Mouse (Mus musculus) lung, embryonic 14.5 days (tissue): ENCODE measurements at regions not wholly inside any gene's neighbourhood (a gene's known extent, or its start where the extent isn't known, plus 50 kb on each side); places are given as distances from the start of the nearest gene placed in this dataset.

ENCODE experiments used
- ATAC-seq: fragments of 200-750 bp; cut with Nextera tagmentation; 2 replicates; pipeline ENCODE4 v1.8.0; 2017; ENCODE audit warnings: mild to moderate bottlenecking, moderate TSS enrichment, moderate library complexity; ENCODE audit not compliant: insufficient read depth
- DNase-seq: peaks from one replicate; pipeline ENCODE4 v3.0.0-alpha.2; 2015
- H3K27ac ChIP-seq: fragments of 300-500 bp; sonication (generic); 2 replicates; pipeline ENCODE4 v1.5.1; 2014; ENCODE audit warnings: low read depth, mild to moderate bottlenecking, moderate library complexity
- H3K27me3 ChIP-seq: fragments of 300-500 bp; sonication (generic); 2 replicates; pipeline ENCODE4 v1.6.1; 2014; ENCODE audit warnings: low read length, control low read depth; ENCODE audit not compliant: insufficient read depth
- H3K36me3 ChIP-seq: fragments of 300-500 bp; sonication (generic); 2 replicates; pipeline ENCODE4 v1.6.1; 2014; ENCODE audit warnings: control low read depth; ENCODE audit not compliant: insufficient read depth
- H3K4me1 ChIP-seq: fragments of 300-500 bp; sonication (generic); 2 replicates; pipeline ENCODE4 v1.6.1; 2014; ENCODE audit warnings: antibody characterized with exemption, control low read depth; ENCODE audit not compliant: insufficient read depth
- H3K4me2 ChIP-seq: fragments of 300-500 bp; sonication (generic); 2 replicates; pipeline ENCODE4 v1.6.1; 2014; ENCODE audit warnings: mild to moderate bottlenecking
- H3K4me3 ChIP-seq: fragments of 300-500 bp; sonication (generic); 2 replicates; pipeline ENCODE4 v1.5.1; 2014; ENCODE audit warnings: low read depth, low read length
- H3K9ac ChIP-seq: fragments of 300-500 bp; sonication (generic); 2 replicates; pipeline ENCODE4 v1.6.1; 2014
- H3K9me3 ChIP-seq: fragments of 300-500 bp; sonication (generic); 2 replicates; pipeline ENCODE4 v1.6.1; 2016; ENCODE audit warnings: low read depth, low read length, control low read depth
- CTCF ChIP-seq: IDR thresholded peaks from 2 replicates; pipeline ENCODE4 v1.5.1; 2016; ENCODE audit warnings: antibody characterized with exemption, low read depth
- WGBS: fragments of 180-500 bp; shearing (Covaris S2); extraction: QIAGEN DNeasy Blood & Tissue Kit; methylation state at CpG from one replicate; pipeline ENCODE4 v1.1.7; 2014; 5-methylcytosine and 5-hydroxymethylcytosine counted together

- Histone ChIP-seq H3K4me3 (no peak overlapping the region), H3K4me1 (no peaks in the 10 kb centered on the region), H3K27ac (no peak overlapping the region), H3K9me3 (no peaks in the 10 kb centered on the region), H3K27me3 (no peaks in the 10 kb centered on the region), H3K36me3 (no peaks in the 10 kb centered on the region), H3K4me2 (no peak overlapping the region), H3K9ac (no peak overlapping the region)
- no peak for TF ChIP-seq CTCF
- ATAC-seq: no peak
- DNase-seq: peak; percentile 76
- WGBS: 26% methylated on average over 5 of the region's 5 CpGs
Measured at GRCm38 (mm10) chr3:40428021-40428420, 103.1 kb upstream of the Intu start.

GRCm38 (mm10) chr3:40438251-40438650, 92.8 kb upstream of the Intu start:
- H3K4me2 ChIP-seq: no peak overlapping the region
- ATAC-seq (no peak), DNase-seq (no peak)
- no peaks in the 10 kb centered on the region for H3K36me3 ChIP-seq
- no peak overlapping the region for H3K27ac ChIP-seq
- no peak for TF ChIP-seq CTCF
- H3K4me1 ChIP-seq: no peaks in the 10 kb centered on the region
- 76% methylated on average over 4 of the region's 4 CpGs for whole genome bisulfite sequencing
- H3K9me3 ChIP-seq: no peaks in the 10 kb centered on the region
- no peaks in the 10 kb centered on the region for H3K27me3 ChIP-seq
- H3K9ac ChIP-seq: no peak overlapping the region
- H3K4me3 ChIP-seq: no peak overlapping the region

GRCm38 (mm10) chr3:40441092-40442036, 89.7 kb upstream of the Intu start:
- H3K4me1 ChIP-seq: no peaks in the 10 kb centered on the region; the same call in 1 of the 2 replicates
- DNase-seq: peak; percentile 13
- no peak overlapping the region for H3K4me3 ChIP-seq
- H3K36me3 ChIP-seq: no peaks in the 10 kb centered on the region
- no peak for ATAC-seq
- H3K9ac ChIP-seq: no peak overlapping the region
- H3K27ac ChIP-seq: 0 out of 2 replicates have a peak overlapping the region, but pooled peaks have one; percentile 20
- H3K27me3 ChIP-seq: no peaks in the 10 kb centered on the region
- WGBS: 57% methylated on average over 14 of the region's 14 CpGs
- H3K9me3 ChIP-seq: no peaks in the 10 kb centered on the region
- no peak overlapping the region for H3K4me2 ChIP-seq
- no peak for TF ChIP-seq CTCF

- Histone ChIP-seq H3K9ac (no peak overlapping the region), H3K27me3 (no peaks in the 10 kb centered on the region), H3K4me2 (peak overlapping the region; percentile 42), H3K4me1 (no peaks in the 10 kb centered on the region; the same call in 1 of the 2 replicates), H3K9me3 (no peaks in the 10 kb centered on the region), H3K4me3 (no peak overlapping the region), H3K27ac (no peak overlapping the region), H3K36me3 (no peaks in the 10 kb centered on the region)
- peak; percentile 38; the same call in 1 of the 2 replicates for ATAC-seq
- DNase-seq: peak; percentile 96
- TF ChIP-seq CTCF: peak; percentile 81
- 31% methylated on average over 20 of the region's 20 CpGs for WGBS
Measured at GRCm38 (mm10) chr3:40443788-40444595, 87.1 kb upstream of the Intu start.

GRCm38 (mm10) chr3:40452958-40453357, 78.1 kb upstream of the Intu start:
- Histone ChIP-seq H3K9ac (no peak overlapping the region), H3K36me3 (no peaks in the 10 kb centered on the region), H3K4me1 (no peaks in the 10 kb centered on the region; the same call in 1 of the 2 replicates), H3K9me3 (no peaks in the 10 kb centered on the region), H3K27ac (peak overlapping the region; percentile 64), H3K4me3 (no peak overlapping the region), H3K27me3 (no peaks in the 10 kb centered on the region), H3K4me2 (no peak overlapping the region)
- TF ChIP-seq CTCF: no peak
- ATAC-seq (peak; percentile 71), DNase-seq (peak; percentile 86)
- WGBS: 54% methylated on average over 5 of the region's 5 CpGs

- H3K4me2 ChIP-seq: no peak overlapping the region
- H3K4me3 ChIP-seq: no peak overlapping the region
- peak; percentile 73 for DNase-seq
- H3K27ac ChIP-seq: peak overlapping the region; percentile 64
- 15% methylated on average over 4 of the region's 4 CpGs for WGBS
- H3K9ac ChIP-seq: no peak overlapping the region
- TF ChIP-seq CTCF: no peak
- H3K27me3 ChIP-seq: no peaks in the 10 kb centered on the region
- H3K4me1 ChIP-seq: no peaks in the 10 kb centered on the region; the same call in 1 of the 2 replicates
- no peaks in the 10 kb centered on the region for H3K36me3 ChIP-seq
- ATAC-seq: peak; percentile 78
- no peaks in the 10 kb centered on the region for H3K9me3 ChIP-seq
Measured at GRCm38 (mm10) chr3:40453552-40453951, 77.5 kb upstream of the Intu start.

- Histone ChIP-seq H3K36me3 (no peaks in the 10 kb centered on the region), H3K27me3 (no peaks in the 10 kb centered on the region), H3K4me1 (no peaks in the 10 kb centered on the region; the same call in 1 of the 2 replicates), H3K9ac (no peak overlapping the region), H3K4me3 (no peak overlapping the region), H3K9me3 (no peaks in the 10 kb centered on the region), H3K27ac (no peak overlapping the region), H3K4me2 (no peak overlapping the region)
- TF ChIP-seq CTCF: no peak
- DNase-seq: no peak
- ATAC-seq: no peak
- 72% methylated on average over 2 of the region's 2 CpGs for WGBS
Measured at GRCm38 (mm10) chr3:40456070-40456469, 75.0 kb upstream of the Intu start.
